Mouse (Mus musculus) thymus, adult 2 months (tissue): ENCODE results near the gene Asf1a. TPM values are rescaled to one million over a fixed set of nuclear protein-coding genes. Genes with fewer than 3 reads are reported as not detected.

Experiments
- DNase-seq: peaks from one replicate; pipeline ENCODE4 v3.0.0; 2021
- H3K27ac ChIP-seq: fragments of 200-500 bp; 2 replicates; pipeline ENCODE4 v1.5.1; 2012; ENCODE audit warnings: low read length, control low read depth; ENCODE audit not compliant: control insufficient read depth, insufficient read depth
- H3K27me3 ChIP-seq: fragments of 200-500 bp; 2 replicates; pipeline ENCODE4 v1.6.1; 2012; ENCODE audit warnings: mild to moderate bottlenecking, low read length, moderate library complexity, mixed read lengths; ENCODE audit not compliant: control insufficient read depth, insufficient read depth
- H3K36me3 ChIP-seq: fragments of 200-500 bp; 2 replicates; pipeline ENCODE4 v1.6.1; 2012; ENCODE audit warnings: mild to moderate bottlenecking, low read length, moderate library complexity; ENCODE audit not compliant: control insufficient read depth, insufficient read depth
- H3K4me1 ChIP-seq: fragments of 200-500 bp; replicated peaks from 2 replicates; pipeline ENCODE4 v1.6.1; 2012; ENCODE audit warnings: low read length; ENCODE audit not compliant: control insufficient read depth, insufficient read depth
- H3K4me3 ChIP-seq: fragments of 200-500 bp; 2 replicates; pipeline ENCODE4 v1.5.1; 2012; ENCODE audit warnings: mild to moderate bottlenecking, low read length, control low read depth, moderate library complexity; ENCODE audit not compliant: control insufficient read depth, insufficient read depth
- CTCF ChIP-seq: fragments of 200-500 bp; IDR thresholded peaks from 2 replicates; pipeline ENCODE4 v1.5.1; 2012; ENCODE audit warnings: mild to moderate bottlenecking, control low read depth, low read length, moderate library complexity, borderline replicate concordance; ENCODE audit not compliant: control insufficient read depth, poor library complexity, insufficient read depth; ENCODE audit errors: extremely low read depth
- POLR2A ChIP-seq: fragments of 200-500 bp; IDR thresholded peaks from 2 replicates; pipeline ENCODE4 v1.6.1; 2012; ENCODE audit warnings: mild to moderate bottlenecking, low read length, control low read depth, moderate library complexity; ENCODE audit not compliant: control insufficient read depth, poor library complexity, insufficient read depth; ENCODE audit errors: extremely low read depth
- WGBS: fragments of 180-500 bp; shearing (Covaris S2); methylation state at CpG from one replicate; pipeline ENCODE4 v1.1.7; 2018; 5-methylcytosine and 5-hydroxymethylcytosine counted together
- polyA plus RNA-seq: library from polyadenylated mRNA; depleted of rRNA; stranded (reverse); fragments of >200 nt; gene quantifications from 2 replicates; pipeline ENCODE4 v1.2.3, GENCODE M21; 2012

Asf1a gene
- polyA plus RNA-seq, 1 experiment, result 12.2 TPM

GRCm38 (mm10) chr10:53585777-53586176 lies 10.8 kb upstream of the Asf1a start:
- Histone ChIP-seq H3K4me1 (0 out of 2 replicates have a peak, but pooled peaks cover 4% of the 10 kb centered on the region), H3K4me3 (no peak overlapping the region), H3K27me3 (no peaks in the 10 kb centered on the region), H3K27ac (no peak overlapping the region), H3K36me3 (no peaks in the 10 kb centered on the region)
- DNase-seq, result no peak
- TF ChIP-seq CTCF (no peak), POLR2A (no peak)
- WGBS, result 94% methylated on average over 3 of the region's 3 CpGs

DNA sequence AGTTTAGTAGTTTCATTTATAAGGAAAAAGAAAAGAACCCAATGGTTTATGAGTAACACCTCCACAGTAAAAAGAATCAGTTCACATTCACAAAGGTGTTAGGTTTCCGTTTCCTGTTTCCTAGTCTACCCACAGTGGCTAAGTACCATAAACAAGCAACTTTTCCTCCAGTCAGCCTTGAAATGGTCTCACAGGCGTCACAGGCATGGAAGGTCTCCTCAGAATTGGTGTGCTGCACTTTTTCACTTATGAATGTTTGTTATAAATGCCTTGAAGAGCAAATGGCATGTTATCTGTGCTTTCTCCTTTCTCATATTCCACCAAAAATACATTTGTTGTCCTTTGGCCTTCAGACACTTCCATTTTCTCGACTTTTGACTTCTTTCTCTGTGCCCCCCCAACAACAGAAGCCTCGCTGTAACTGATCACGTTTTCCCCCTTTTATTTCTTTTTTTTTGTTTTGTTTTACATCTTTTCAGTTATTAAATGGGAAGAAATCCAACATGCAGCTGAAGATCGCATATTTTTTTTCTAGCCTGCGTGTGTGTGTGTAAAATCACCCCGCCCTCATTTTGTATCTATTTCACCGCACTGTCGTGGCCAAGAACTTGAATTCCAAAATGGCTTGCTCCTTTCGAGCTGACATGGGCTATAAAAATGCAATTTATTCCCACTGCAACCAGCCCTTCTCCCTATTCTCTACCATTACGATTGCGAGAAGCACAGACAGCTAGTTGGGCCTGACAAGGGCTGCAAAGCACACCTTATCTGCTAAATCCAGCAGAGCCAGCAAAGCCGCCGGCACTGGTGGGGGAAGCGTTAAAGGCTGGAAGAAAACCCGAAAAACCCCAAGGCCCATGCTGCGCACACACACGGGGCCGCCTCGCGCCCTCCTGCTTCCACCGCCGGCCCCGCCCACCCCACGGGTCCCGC lies 547 bp upstream of the Asf1a start:
- Histone ChIP-seq H3K27ac (peak overlapping the region; percentile 73), H3K4me1 (peaks cover 7% of the 10 kb centered on the region), H3K36me3 (0 out of 2 replicates have a peak, but pooled peaks cover 5% of the 10 kb centered on the region), H3K4me3 (peak overlapping the region; percentile 50), H3K27me3 (no peaks in the 10 kb centered on the region)
- WGBS, result 2% methylated on average over 27 of the region's 27 CpGs
- TF ChIP-seq POLR2A (no peak), CTCF (no peak)
- DNase-seq, result peak; percentile 23

DNA sequence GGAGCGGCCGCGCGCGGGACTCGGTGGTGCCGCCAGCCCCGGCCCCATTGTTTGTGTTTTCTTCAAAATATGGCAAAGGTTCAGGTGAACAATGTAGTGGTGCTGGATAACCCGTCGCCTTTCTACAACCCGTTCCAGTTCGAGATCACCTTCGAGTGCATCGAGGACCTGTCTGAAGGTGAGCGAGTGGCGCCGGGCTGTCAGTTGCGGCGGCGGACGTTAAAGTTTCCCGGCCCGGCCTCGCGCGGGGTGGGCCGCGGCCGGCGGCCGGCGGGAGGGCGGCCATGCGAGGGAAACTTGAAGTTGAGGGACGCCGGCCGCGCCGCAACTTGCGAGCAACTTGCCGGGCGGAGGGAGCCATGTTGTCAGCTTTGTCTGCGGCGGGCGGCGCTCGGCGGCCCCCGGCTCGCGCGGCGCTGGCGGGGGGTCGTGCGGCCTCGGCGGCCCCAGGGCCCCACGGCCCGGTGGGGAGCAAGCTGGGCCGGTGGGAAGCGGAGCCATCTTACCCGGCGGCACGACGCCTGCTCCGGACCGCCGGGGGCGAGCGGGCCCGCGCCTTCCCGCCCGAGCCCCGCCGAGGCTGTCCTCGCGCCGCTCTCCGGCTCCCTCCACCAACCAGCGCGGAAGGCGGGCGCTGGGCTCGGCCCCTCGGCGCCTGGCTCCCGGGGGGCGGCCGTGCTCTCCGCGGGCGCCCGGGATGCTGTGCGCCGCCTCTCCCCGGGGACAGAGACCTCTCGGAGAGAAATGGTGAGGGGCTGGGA lies 744 bp downstream of the Asf1a start:
- Histone ChIP-seq H3K27ac (peak overlapping the region; percentile 83), H3K4me3 (peak overlapping the region; percentile 92), H3K27me3 (no peaks in the 10 kb centered on the region), H3K4me1 (peaks cover 7% of the 10 kb centered on the region), H3K36me3 (peaks cover 7% of the 10 kb centered on the region; the same call in 1 of the 2 replicates)
- DNase-seq, result peak; percentile 53
- 0 out of 2 replicates have a peak, but pooled peaks have one; percentile 30 for TF ChIP-seq CTCF
- no peak for TF ChIP-seq POLR2A
- under 1% methylated on average over 99 of the region's 99 CpGs for WGBS

GRCm38 (mm10) chr10:53598821-53599220 lies 2.3 kb downstream of the Asf1a start:
- Histone ChIP-seq H3K36me3 (peaks cover 22% of the 10 kb centered on the region), H3K4me3 (no peak overlapping the region), H3K4me1 (peaks cover 7% of the 10 kb centered on the region), H3K27me3 (no peaks in the 10 kb centered on the region), H3K27ac (no peak overlapping the region)
- no peak for DNase-seq
- TF ChIP-seq POLR2A (no peak), CTCF (no peak)
- WGBS, result 57% methylated on average over 5 of the region's 5 CpGs

- H3K4me3 ChIP-seq, result no peak overlapping the region
- H3K36me3 ChIP-seq, result peaks cover 75% of the 10 kb centered on the region
- WGBS, result 90% methylated on average over 2 of the region's 2 CpGs
- no peak overlapping the region for H3K27ac ChIP-seq
- H3K4me1 ChIP-seq, result no peaks in the 10 kb centered on the region
- TF ChIP-seq CTCF, result no peak
- no peak for TF ChIP-seq POLR2A
- no peaks in the 10 kb centered on the region for H3K27me3 ChIP-seq
- no peak for DNase-seq
Observed at GRCm38 (mm10) chr10:53605328-53605727, 8.8 kb downstream of the Asf1a start.

DNA sequence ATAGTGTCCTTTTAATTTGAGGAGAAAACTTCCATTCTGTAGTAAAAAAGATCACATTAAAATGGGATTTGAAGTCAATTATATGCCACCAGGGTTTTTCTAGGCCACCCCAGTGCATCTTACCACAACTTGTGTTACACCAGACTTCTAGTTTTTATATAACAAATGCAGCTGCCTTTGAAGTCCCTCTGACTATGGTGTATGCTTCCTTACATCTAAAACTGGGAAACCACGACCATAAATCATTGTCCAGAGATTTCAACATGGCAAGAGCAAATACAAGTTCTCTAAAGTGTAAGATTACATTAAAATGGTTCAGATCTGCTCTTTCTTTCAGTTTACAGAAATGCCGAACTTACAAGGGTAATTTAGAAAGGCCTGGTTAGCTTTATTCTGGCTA lies 11.7 kb downstream of the Asf1a start:
- DNase-seq, result no peak
- no peak overlapping the region for H3K27ac ChIP-seq
- peaks cover 74% of the 10 kb centered on the region for H3K36me3 ChIP-seq
- 56% methylated on average over 2 of the region's 2 CpGs for WGBS
- no peak for TF ChIP-seq CTCF
- no peak for TF ChIP-seq POLR2A
- H3K4me3 ChIP-seq, result no peak overlapping the region
- no peaks in the 10 kb centered on the region for H3K4me1 ChIP-seq
- no peaks in the 10 kb centered on the region for H3K27me3 ChIP-seq
